ENCODE assay signal across 11 mouse cellular contexts in the genomic region with DNA sequence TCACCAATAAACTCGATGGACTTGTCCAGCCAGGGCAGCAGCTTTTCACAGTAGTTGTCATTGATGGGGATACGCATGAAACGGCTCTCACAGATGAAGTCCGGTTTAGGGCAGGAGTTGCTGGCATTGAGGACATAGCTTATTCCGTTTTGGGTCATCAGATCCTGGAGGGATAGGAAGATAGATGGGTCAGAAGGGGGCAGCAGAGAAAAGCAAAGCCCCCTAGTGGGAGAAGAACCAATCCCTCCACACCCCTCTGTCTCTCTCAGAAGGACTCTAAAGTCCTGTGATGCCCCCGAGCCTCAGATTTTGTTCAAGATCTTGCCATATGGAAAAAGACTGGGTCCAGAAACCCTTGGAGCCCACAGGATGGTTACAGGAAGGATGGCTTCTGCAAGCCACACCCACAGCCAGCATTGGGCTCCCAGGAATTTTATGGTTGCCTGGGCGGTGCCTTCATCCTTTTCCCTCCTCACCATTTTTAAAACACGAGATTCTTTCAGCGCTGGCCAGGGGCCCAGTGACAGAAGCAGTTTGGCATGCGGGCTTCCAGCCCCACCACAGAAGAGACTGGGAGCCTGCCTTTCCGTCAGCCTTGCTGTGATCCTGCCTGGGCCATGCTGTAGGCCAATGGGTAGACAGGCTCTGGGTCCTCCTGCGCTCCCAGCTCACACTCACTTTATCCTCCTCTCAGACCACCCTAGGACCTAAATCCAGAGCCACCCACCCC. TPM values are rescaled to one million over a fixed set of nuclear protein-coding genes. Genes with fewer than 3 reads are reported as not detected.
DNase-seq lines count a peak whose midpoint lies in the region; ATAC-seq and TF ChIP-seq lines count a peak whose summit lies in the region.
"Had no signal": no experiment of that assay in that cellular context is flagged by ENCODE, and none has a peak within 500 bp of the region (broad histone marks: within the 10 kb centered on the region; RNA-seq: fewer than 3 reads in every experiment).

No protein-coding gene starts in this region.

- 33% methylated on average over 12 of the region's 12 CpGs for WGBS in hindbrain, embryonic 13.5 days
- WGBS in hindbrain, embryonic 11.5 days, result 34% methylated on average over 12 of the region's 12 CpGs
- WGBS in forebrain, postnatal 0 days, result 34% methylated on average over 12 of the region's 12 CpGs
- WGBS in intestine, embryonic 15.5 days, result 32% methylated on average over 12 of the region's 12 CpGs

- H3K4me2 ChIP-seq in hindbrain, embryonic 13.5 days, result no peak overlapping the region
- no peak overlapping the region for H3K4me2 ChIP-seq in hindbrain, embryonic 11.5 days (replicated peaks; ENCODE audit: low read depth, low read length)
- no peak overlapping the region for H3K4me2 ChIP-seq in forebrain, postnatal 0 days (ENCODE audit: low read depth)
- no peak overlapping the region for H3K4me2 ChIP-seq in intestine, embryonic 15.5 days (replicated peaks)

- TF ChIP-seq CTCF in Patski (IDR thresholded peaks at IDR 0.05), result no peak
- TF ChIP-seq CTCF in forebrain, postnatal 0 days (IDR thresholded peaks at IDR 0.05; ENCODE audit: low read depth), result peak; percentile 55

- H3K9ac ChIP-seq in hindbrain, embryonic 13.5 days, result no peak overlapping the region; the same call in 1 of the 2 replicates
- no peak overlapping the region for H3K9ac ChIP-seq in hindbrain, embryonic 11.5 days (ENCODE audit: low read depth, low read length)
- no peak overlapping the region for H3K9ac ChIP-seq in forebrain, postnatal 0 days
- no peak overlapping the region for H3K9ac ChIP-seq in intestine, embryonic 15.5 days

- in situ Hi-C loops in Patski (cut with MboI; ENCODE audit: low pct_unique_long_range_greater_than_20kb), result loop anchor here (25.0 kb wide), 1 partner anchor 521 kb away; the partner anchor contains the start of gene Ap2a2

- CTCF ChIA-PET in Patski (lab: Charles Lee), result interaction anchor here (1.1 to 1.9 kb wide), 2 partner anchors 11 to 14 kb away, joined by 3 to 6 read pairs; partner anchors contain the start of gene Dusp8

- H3K4me3 ChIP-seq in hindbrain, embryonic 13.5 days, result no peak overlapping the region
- no peak overlapping the region for H3K4me3 ChIP-seq in hindbrain, embryonic 11.5 days (ENCODE audit: low read depth, low read length)
- H3K4me3 ChIP-seq in forebrain, postnatal 0 days (ENCODE audit: low read depth, low read length), result no peak overlapping the region
- no peak overlapping the region for H3K4me3 ChIP-seq in intestine, embryonic 15.5 days (replicated peaks)
- H3K4me3 ChIP-seq: erythroblast, embryonic 14.5 days had no signal

- DNase-seq in hindbrain, embryonic 11.5 days (ENCODE audit: low spot score), result no peak
- DNase-seq in Patski (ENCODE audit: low read depth, low spot score), result no peak
- DNase-seq in forebrain, postnatal 0 days, result no peak
- peak; percentile 75 to 85 for DNase-seq in lung, postnatal 4 days
- DNase-seq in thymus, postnatal 25 days, result no peak

- H3K4me1 ChIP-seq in hindbrain, embryonic 13.5 days (replicated peaks), result peaks cover 43% of the 10 kb centered on the region
- H3K4me1 ChIP-seq in hindbrain, embryonic 11.5 days (replicated peaks; ENCODE audit: control insufficient read depth, insufficient read depth, low read length), result peaks cover 8% of the 10 kb centered on the region
- no peaks in the 10 kb centered on the region for H3K4me1 ChIP-seq in forebrain, postnatal 0 days (ENCODE audit: insufficient read depth)
- peaks cover 22% of the 10 kb centered on the region for H3K4me1 ChIP-seq in intestine, embryonic 15.5 days (replicated peaks)

- H3K27me3 ChIP-seq in hindbrain, embryonic 13.5 days, result peaks cover 47% of the 10 kb centered on the region
- H3K27me3 ChIP-seq in hindbrain, embryonic 11.5 days (ENCODE audit: control insufficient read depth, insufficient read depth, low read length), result peaks cover 31% of the 10 kb centered on the region
- H3K27me3 ChIP-seq in Patski, result no peaks in the 10 kb centered on the region
- no peaks in the 10 kb centered on the region for H3K27me3 ChIP-seq in forebrain, postnatal 0 days (ENCODE audit: insufficient read depth, low read length)
- peaks cover 36% of the 10 kb centered on the region for H3K27me3 ChIP-seq in intestine, embryonic 15.5 days (replicated peaks)

- no peak for ATAC-seq in hindbrain, embryonic 13.5 days (ENCODE audit: low FRiP score)
- ATAC-seq in hindbrain, embryonic 11.5 days (ENCODE audit: low FRiP score), result no peak
- ATAC-seq in Patski, result peak; percentile 63
- 0 out of 2 replicates have a peak, but pooled peaks have one; percentile 15 for ATAC-seq in forebrain, postnatal 0 days
- ATAC-seq in intestine, embryonic 15.5 days, result no peak; the same call in 1 of the 2 replicates
- ATAC-seq in monocyte, adult 5-6 weeks (replicated peaks; ENCODE audit: insufficient number of reproducible peaks, low FRiP score, low TSS enrichment, poor library complexity, severe bottlenecking), result no peak

- peaks cover 91% of the 10 kb centered on the region for H3K36me3 ChIP-seq in hindbrain, embryonic 13.5 days
- H3K36me3 ChIP-seq in hindbrain, embryonic 11.5 days (ENCODE audit: control insufficient read depth, insufficient read depth, low read length), result no peaks in the 10 kb centered on the region
- H3K36me3 ChIP-seq in forebrain, postnatal 0 days (ENCODE audit: insufficient read depth), result peaks cover 92% of the 10 kb centered on the region
- H3K36me3 ChIP-seq in intestine, embryonic 15.5 days, result peaks cover 7% of the 10 kb centered on the region
- H3K36me3 ChIP-seq: G1E had no signal

- POLR2A ChIA-PET in Patski (lab: Charles Lee), result interaction anchor here (3.9 kb wide), 1 partner anchor 11 kb away, joined by 27 read pairs; the partner anchor contains the start of gene Dusp8

- no peaks in the 10 kb centered on the region for H3K9me3 ChIP-seq in hindbrain, embryonic 13.5 days
- H3K9me3 ChIP-seq in hindbrain, embryonic 11.5 days (ENCODE audit: control insufficient read depth, low read length), result no peaks in the 10 kb centered on the region
- no peaks in the 10 kb centered on the region for H3K9me3 ChIP-seq in forebrain, postnatal 0 days (ENCODE audit: low read length)
- H3K9me3 ChIP-seq in intestine, embryonic 15.5 days, result no peaks in the 10 kb centered on the region
- H3K9me3 ChIP-seq: G1E had no signal

- 0 out of 2 replicates have a peak overlapping the region, but pooled peaks have one; percentile 24 for H3K27ac ChIP-seq in hindbrain, embryonic 13.5 days
- no peak overlapping the region for H3K27ac ChIP-seq in hindbrain, embryonic 11.5 days (ENCODE audit: low read depth, low read length)
- no peak overlapping the region for H3K27ac ChIP-seq in forebrain, postnatal 0 days (ENCODE audit: low read depth, low read length)
- H3K27ac ChIP-seq in intestine, embryonic 15.5 days, result peak overlapping the region; percentile 23
- H3K27ac ChIP-seq: macrophage had no signal

RNA-seq across cellular contexts. Expression of gene Dusp8, which starts 11.9 kb away (rescaled TPM):
- 87.3 and 90.2 TPM in 2 replicates for polyA plus RNA-seq in hindbrain, embryonic 13.5 days (2015; fragmentation: Nextera tagmentation; extraction: Ambion mirVana)
- 19.1 and 20.9 TPM in 2 replicates for polyA plus RNA-seq in hindbrain, embryonic 11.5 days (2014; fragmentation: Nextera tagmentation; extraction: Ambion mirVana)
- polyA plus RNA-seq in Patski (2021), result 15.2 TPM
- 78.0 and 92.6 TPM in 2 replicates for total RNA-seq in forebrain, postnatal 0 days (2014; rRNA removed)
- 79.2 and 106 TPM in 2 replicates for polyA plus RNA-seq in forebrain, postnatal 0 days (2015; fragmentation: Nextera tagmentation; extraction: Ambion mirVana)
- 6.6 TPM in 2 replicates for polyA plus RNA-seq in intestine, embryonic 15.5 days (2015; fragmentation: Nextera tagmentation; extraction: Ambion mirVana)
- 0.29 to 1.4 TPM in 2 of 3 replicates, not detected in the other for total RNA-seq in monocyte, adult 5-6 weeks (2017)
- polyA plus RNA-seq: G1E had no signal

RNA-seq across cellular contexts. Expression of gene Mob2, which starts 22.9 kb away (rescaled TPM):
- polyA plus RNA-seq in hindbrain, embryonic 13.5 days (2015; fragmentation: Nextera tagmentation; extraction: Ambion mirVana), result 53.0 and 53.5 TPM in 2 replicates
- polyA plus RNA-seq in hindbrain, embryonic 11.5 days (2014; fragmentation: Nextera tagmentation; extraction: Ambion mirVana), result 53.3 and 59.8 TPM in 2 replicates
- polyA plus RNA-seq in Patski (2021), result 35.2 TPM
- 37.8 and 42.5 TPM in 2 replicates for total RNA-seq in forebrain, postnatal 0 days (2014; rRNA removed)
- polyA plus RNA-seq in forebrain, postnatal 0 days (2015; fragmentation: Nextera tagmentation; extraction: Ambion mirVana), result 39.8 and 39.9 TPM in 2 replicates
- polyA plus RNA-seq in intestine, embryonic 15.5 days (2015; fragmentation: Nextera tagmentation; extraction: Ambion mirVana), result 57.8 and 61.8 TPM in 2 replicates
- 38.5 to 50.0 TPM (median 45.2 TPM) in 3 replicates for total RNA-seq in monocyte, adult 5-6 weeks (2017)

RNA-seq across cellular contexts. Expression of gene Gm45618, which starts 36.8 kb away (rescaled TPM):
- polyA plus RNA-seq in hindbrain, embryonic 13.5 days (2015; fragmentation: Nextera tagmentation; extraction: Ambion mirVana), result 0.27 and 0.32 TPM in 2 replicates
- not detected in 2 replicates for polyA plus RNA-seq in hindbrain, embryonic 11.5 days (2014; fragmentation: Nextera tagmentation; extraction: Ambion mirVana)
- polyA plus RNA-seq in Patski (2021), result not detected
- total RNA-seq in forebrain, postnatal 0 days (2014; rRNA removed), result not detected in 2 replicates
- polyA plus RNA-seq in forebrain, postnatal 0 days (2015; fragmentation: Nextera tagmentation; extraction: Ambion mirVana), result 0.24 TPM in 1 of 2 replicates, not detected in the other
- not detected in 2 replicates for polyA plus RNA-seq in intestine, embryonic 15.5 days (2015; fragmentation: Nextera tagmentation; extraction: Ambion mirVana)
- not detected in 3 replicates for total RNA-seq in monocyte, adult 5-6 weeks (2017)
- total RNA-seq: G1E had no signal
- polyA plus RNA-seq: erythroblast, embryonic 14.5 days; G1E; macrophage had no signal

RNA-seq across cellular contexts. Expression of gene Gm39115, which starts 52.1 kb away (rescaled TPM):
- not detected in 2 replicates for polyA plus RNA-seq in hindbrain, embryonic 13.5 days (2015; fragmentation: Nextera tagmentation; extraction: Ambion mirVana)
- not detected in 2 replicates for polyA plus RNA-seq in hindbrain, embryonic 11.5 days (2014; fragmentation: Nextera tagmentation; extraction: Ambion mirVana)
- not detected for polyA plus RNA-seq in Patski (2021)
- total RNA-seq in forebrain, postnatal 0 days (2014; rRNA removed), result not detected in 2 replicates
- polyA plus RNA-seq in forebrain, postnatal 0 days (2015; fragmentation: Nextera tagmentation; extraction: Ambion mirVana), result not detected in 2 replicates
- not detected in 2 replicates for polyA plus RNA-seq in intestine, embryonic 15.5 days (2015; fragmentation: Nextera tagmentation; extraction: Ambion mirVana)
- not detected in 3 replicates for total RNA-seq in monocyte, adult 5-6 weeks (2017)
- total RNA-seq: G1E had no signal
- polyA plus RNA-seq: erythroblast, embryonic 14.5 days; G1E; macrophage had no signal

Comparison
In these comparisons a context has a peak if more than half of its experiments do, and no peak if none do; other contexts are left out.
1. H3K27ac ChIP-seq: peak in hindbrain, embryonic 13.5 days (single experiment) and intestine, embryonic 15.5 days (single experiment); none in hindbrain, embryonic 11.5 days (single experiment) and forebrain, postnatal 0 days (single experiment).
2. ATAC-seq: peak in Patski (single experiment) and forebrain, postnatal 0 days (single experiment); none in hindbrain, embryonic 13.5 days (single experiment), hindbrain, embryonic 11.5 days (single experiment), intestine, embryonic 15.5 days (single experiment) and monocyte, adult 5-6 weeks (single experiment).
3. DNase-seq: peak in lung, postnatal 4 days (2 of 2); none in hindbrain, embryonic 11.5 days (single experiment), Patski (single experiment), forebrain, postnatal 0 days (single experiment) and thymus, postnatal 25 days (single experiment).